Mouse (Mus musculus): ENCODE measurements around the gene Top3a.

GRCm38 (mm10) chr11:60810046-60810965, 33.1 kb upstream of the Top3a start:
- TF ChIP-seq TAL1 (IDR thresholded peaks at IDR 0.05; ENCODE audit: low read length) (no peak), GATA1 (IDR thresholded peaks at IDR 0.05; ENCODE audit: low read length) (no peak)
